Mouse (Mus musculus): ENCODE measurements around the gene Hnrnpa1.

- TF ChIP-seq EP300 (IDR thresholded peaks at IDR 0.05; ENCODE audit: insufficient read depth, low read depth, low read length) = no peak
- TF ChIP-seq CTCF (IDR thresholded peaks at IDR 0.05) = no peak
- TF ChIP-seq POLR2A (IDR thresholded peaks at IDR 0.05; ENCODE audit: insufficient read depth, low read depth, low read length) = no peak
Observed at GRCm38 (mm10) chr15:103251595-103251994, 11.4 kb downstream of the Hnrnpa1 start.
